Mouse (Mus musculus) stomach, embryonic 14.5 days (tissue): ENCODE data around the gene Cd5. TPM values are rescaled to one million over a fixed set of nuclear protein-coding genes. Genes with fewer than 3 reads are reported as not detected.

ENCODE experiments used
- ATAC-seq: fragments of 200-750 bp; cut with Nextera tagmentation; 2 replicates; pipeline ENCODE4 v1.8.0; 2017; ENCODE audit warnings: low read depth, moderate TSS enrichment; ENCODE audit not compliant: insufficient number of reproducible peaks, insufficient read depth, low FRiP score
- H3K27ac ChIP-seq: fragments of 300-500 bp; sonication (generic); 2 replicates; pipeline ENCODE4 v1.5.1; 2014; ENCODE audit warnings: mild to moderate bottlenecking, low read length, moderate library complexity, mixed read lengths
- H3K27me3 ChIP-seq: fragments of 300-500 bp; sonication (generic); 2 replicates; pipeline ENCODE4 v1.6.1; 2014; ENCODE audit warnings: low read length, control low read depth, mixed read lengths; ENCODE audit not compliant: control insufficient read depth, insufficient read depth
- H3K36me3 ChIP-seq: fragments of 300-500 bp; sonication (generic); 2 replicates; pipeline ENCODE4 v1.6.1; 2014; ENCODE audit warnings: mild to moderate bottlenecking, control low read depth, low read length, moderate library complexity, mixed read lengths; ENCODE audit not compliant: control insufficient read depth, insufficient read depth
- H3K4me1 ChIP-seq: fragments of 300-500 bp; sonication (generic); 2 replicates; pipeline ENCODE4 v1.6.1; 2014; ENCODE audit warnings: low read length, control low read depth, mixed read lengths; ENCODE audit not compliant: control insufficient read depth, insufficient read depth
- H3K4me2 ChIP-seq: fragments of 300-500 bp; sonication (generic); replicated peaks from 2 replicates; pipeline ENCODE4 v1.6.1; 2014; ENCODE audit warnings: low read depth, low read length, control low read depth
- H3K4me3 ChIP-seq: fragments of 300-500 bp; sonication (generic); 2 replicates; pipeline ENCODE4 v1.5.1; 2014; ENCODE audit warnings: low read depth, low read length, control low read depth
- H3K9ac ChIP-seq: fragments of 300-500 bp; sonication (generic); replicated peaks from 2 replicates; pipeline ENCODE4 v1.6.1; 2014; ENCODE audit warnings: low read depth, mild to moderate bottlenecking, control low read depth, low read length, moderate library complexity, mixed read lengths
- H3K9me3 ChIP-seq: fragments of 300-500 bp; sonication (generic); 2 replicates; pipeline ENCODE4 v1.6.1; 2016; ENCODE audit warnings: low read depth, low read length, control low read depth; ENCODE audit not compliant: control insufficient read depth
- WGBS: fragments of 180-500 bp; shearing (Covaris S2); extraction: QIAGEN DNeasy Blood & Tissue Kit; methylation state at CpG from one replicate; pipeline ENCODE4 v1.1.7; 2014; 5-methylcytosine and 5-hydroxymethylcytosine counted together
- polyA plus RNA-seq: library from polyadenylated mRNA; unstranded; fragments of >200 nt; fragmentation: Nextera tagmentation; extraction: Ambion mirVana; gene quantifications from 2 replicates; pipeline ENCODE4 v1.2.1, GENCODE M21; 2014

Cd5 gene
- polyA plus RNA-seq, 1 experiment from 2014 or later = 2.1 TPM

DNA sequence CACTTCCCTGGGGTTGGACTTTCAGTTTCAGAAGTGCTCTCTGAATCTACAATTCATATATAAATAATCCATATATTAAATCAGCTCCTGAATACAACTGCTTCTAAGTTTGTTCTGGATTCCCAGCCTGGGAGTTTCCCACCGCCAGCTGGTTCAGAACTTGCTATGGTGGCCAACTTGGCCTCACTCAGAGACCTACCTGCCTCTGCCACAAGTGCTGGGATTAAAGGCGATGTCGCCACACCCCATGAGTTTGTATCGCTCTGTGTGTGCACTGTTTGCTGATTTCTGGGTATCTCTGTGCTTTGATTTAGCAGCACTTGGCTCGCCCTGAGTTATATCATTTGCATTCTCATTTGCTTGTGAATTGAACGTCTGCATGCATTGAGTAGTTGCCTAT lies 13.3 kb upstream of the Cd5 start:
- no peaks in the 10 kb centered on the region for H3K4me1 ChIP-seq
- H3K4me3 ChIP-seq = no peak overlapping the region
- H3K9me3 ChIP-seq = no peaks in the 10 kb centered on the region
- no peak overlapping the region for H3K27ac ChIP-seq
- H3K36me3 ChIP-seq = no peaks in the 10 kb centered on the region
- H3K4me2 ChIP-seq = no peak overlapping the region
- no peak for ATAC-seq
- WGBS = 90% methylated on average over 6 of the region's 6 CpGs
- no peaks in the 10 kb centered on the region for H3K27me3 ChIP-seq
- H3K9ac ChIP-seq = no peak overlapping the region

DNA sequence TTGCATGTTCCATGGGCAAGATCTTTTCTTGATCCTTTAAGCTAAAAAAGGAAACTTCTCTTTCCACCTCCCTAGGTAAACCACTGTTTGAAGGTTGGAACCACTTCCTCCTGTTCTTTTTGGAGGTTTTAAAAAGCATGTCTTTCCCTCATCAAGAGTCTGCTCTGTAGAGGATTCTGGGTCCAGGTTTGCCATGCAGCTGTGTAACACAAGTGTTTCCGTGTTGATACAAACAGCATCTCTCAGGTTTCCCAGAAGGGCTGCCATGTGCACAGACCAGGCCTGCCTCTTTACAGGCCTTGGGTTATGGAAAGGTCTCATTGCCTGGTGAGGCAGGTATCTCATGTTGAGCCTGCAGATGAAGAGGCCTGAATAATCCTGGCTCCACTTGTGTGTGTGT lies 12.8 kb upstream of the Cd5 start:
- H3K9me3 ChIP-seq = no peaks in the 10 kb centered on the region
- H3K4me3 ChIP-seq = no peak overlapping the region
- H3K9ac ChIP-seq = no peak overlapping the region
- H3K27ac ChIP-seq = no peak overlapping the region
- no peaks in the 10 kb centered on the region for H3K36me3 ChIP-seq
- H3K4me2 ChIP-seq = no peak overlapping the region
- no peaks in the 10 kb centered on the region for H3K4me1 ChIP-seq
- 67% methylated on average over 1 of the region's 1 CpGs for WGBS
- no peak for ATAC-seq
- H3K27me3 ChIP-seq = no peaks in the 10 kb centered on the region

DNA sequence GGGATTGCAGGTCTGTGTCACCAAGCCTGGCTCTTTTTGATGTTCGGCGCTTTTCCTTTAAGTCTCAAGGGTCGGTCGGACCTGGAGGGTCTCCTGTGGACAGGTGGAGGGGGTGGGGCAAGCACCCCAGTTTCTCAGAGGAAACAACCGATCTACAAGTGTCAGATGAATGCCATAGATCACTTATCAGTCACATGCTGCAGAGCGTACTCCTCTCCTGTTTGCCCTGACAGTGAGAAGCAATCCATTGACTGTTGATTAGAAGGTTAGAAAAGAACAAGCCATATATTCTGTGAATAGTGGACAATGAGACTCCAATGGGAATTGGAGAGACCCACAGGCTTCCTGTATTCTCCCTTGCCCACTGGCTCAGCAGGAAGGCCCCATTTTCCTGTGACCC lies 11.4 kb upstream of the Cd5 start:
- no peaks in the 10 kb centered on the region for H3K4me1 ChIP-seq
- H3K4me3 ChIP-seq = no peak overlapping the region
- H3K9ac ChIP-seq = no peak overlapping the region
- no peak for ATAC-seq
- H3K27me3 ChIP-seq = no peaks in the 10 kb centered on the region
- H3K9me3 ChIP-seq = no peaks in the 10 kb centered on the region
- no peak overlapping the region for H3K27ac ChIP-seq
- H3K4me2 ChIP-seq = no peak overlapping the region
- H3K36me3 ChIP-seq = no peaks in the 10 kb centered on the region
- 76% methylated on average over 6 of the region's 6 CpGs for WGBS

DNA sequence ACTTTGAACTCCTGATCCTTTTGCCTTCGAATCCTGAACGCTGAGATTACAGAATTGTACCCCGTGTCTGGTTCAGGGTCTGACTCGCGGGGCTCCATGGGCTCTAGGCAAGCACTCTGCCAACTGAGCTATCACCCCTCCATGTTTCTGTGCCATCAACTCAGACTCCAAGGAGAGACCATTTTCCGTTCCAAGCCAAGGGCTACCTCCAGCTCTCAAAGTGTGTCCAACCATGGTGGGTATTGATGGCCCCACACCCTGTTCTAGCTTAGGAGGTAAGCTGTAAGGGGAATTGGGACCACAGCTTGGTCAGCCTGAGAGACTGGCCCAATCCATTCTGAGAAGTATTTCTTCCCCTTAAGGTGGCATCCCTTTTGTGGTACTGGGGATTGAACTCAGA lies 10.5 kb upstream of the Cd5 start:
- Histone ChIP-seq H3K27ac (no peak overlapping the region), H3K4me1 (no peaks in the 10 kb centered on the region), H3K4me3 (no peak overlapping the region), H3K9ac (no peak overlapping the region), H3K9me3 (no peaks in the 10 kb centered on the region), H3K4me2 (no peak overlapping the region), H3K27me3 (no peaks in the 10 kb centered on the region), H3K36me3 (no peaks in the 10 kb centered on the region)
- 88% methylated on average over 6 of the region's 6 CpGs for WGBS
- ATAC-seq = no peak

DNA sequence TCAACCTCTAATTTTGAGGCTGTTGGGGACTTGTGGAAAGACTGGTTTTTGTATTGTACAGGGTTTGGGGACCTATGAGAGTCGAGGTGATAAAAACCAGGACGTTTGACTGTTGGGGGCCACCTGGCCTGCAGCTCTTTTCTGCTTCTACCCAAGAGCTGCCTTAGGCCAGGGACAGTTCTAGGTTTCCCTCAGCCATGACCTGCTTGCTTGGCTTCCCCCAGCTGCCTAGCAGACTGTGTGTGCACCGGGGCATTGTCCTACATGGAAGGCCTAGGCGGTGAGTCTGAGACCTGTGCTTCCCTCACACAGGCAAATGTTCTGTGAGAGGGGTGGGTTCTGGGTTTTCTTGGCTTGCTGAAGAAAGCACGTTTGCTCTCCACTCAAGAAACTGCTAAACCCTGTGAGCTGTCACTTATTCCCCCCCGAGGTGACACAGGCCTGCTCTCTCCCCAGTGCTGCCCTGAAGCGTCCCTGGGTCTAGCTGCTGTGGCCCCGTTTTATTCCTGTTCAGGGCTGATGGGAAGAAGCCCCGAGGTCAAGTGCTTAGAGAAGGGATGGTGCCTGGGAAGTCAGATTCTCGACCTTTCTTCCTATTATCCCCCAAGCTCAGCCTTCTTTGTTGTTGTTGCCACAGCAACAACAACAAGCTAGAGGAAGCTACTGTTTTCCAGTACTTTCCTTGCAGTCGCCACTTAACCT lies 9.8 kb upstream of the Cd5 start:
- H3K4me3 ChIP-seq = no peak overlapping the region
- no peaks in the 10 kb centered on the region for H3K27me3 ChIP-seq
- no peaks in the 10 kb centered on the region for H3K4me1 ChIP-seq
- no peak overlapping the region for H3K9ac ChIP-seq
- no peak overlapping the region for H3K27ac ChIP-seq
- ATAC-seq = no peak
- H3K9me3 ChIP-seq = no peaks in the 10 kb centered on the region
- no peaks in the 10 kb centered on the region for H3K36me3 ChIP-seq
- 65% methylated on average over 11 of the region's 11 CpGs for WGBS
- H3K4me2 ChIP-seq = no peak overlapping the region

DNA sequence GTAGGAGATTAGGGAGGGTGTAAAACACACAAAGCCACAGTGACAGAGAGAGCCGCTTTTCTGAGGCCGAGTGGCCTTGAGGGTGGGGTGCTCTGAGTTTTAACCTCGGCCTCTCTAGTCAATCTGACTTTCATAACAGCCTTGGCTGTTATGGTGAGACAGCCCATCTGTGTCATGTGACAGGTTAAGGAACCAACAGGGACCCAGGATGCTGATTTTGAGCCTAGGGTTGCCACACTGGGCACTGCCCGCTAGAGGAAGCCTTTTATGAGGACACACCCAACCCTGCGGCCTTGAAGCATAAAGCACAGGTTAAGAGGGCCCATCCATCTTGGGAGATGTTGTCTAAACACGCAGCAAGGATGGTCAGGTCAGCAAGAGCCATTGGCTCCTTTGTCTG lies 8.9 kb upstream of the Cd5 start:
- ATAC-seq = no peak
- no peak overlapping the region for H3K4me2 ChIP-seq
- no peaks in the 10 kb centered on the region for H3K36me3 ChIP-seq
- H3K27me3 ChIP-seq = no peaks in the 10 kb centered on the region
- no peaks in the 10 kb centered on the region for H3K9me3 ChIP-seq
- H3K4me1 ChIP-seq = no peaks in the 10 kb centered on the region
- H3K27ac ChIP-seq = no peak overlapping the region
- no peak overlapping the region for H3K4me3 ChIP-seq
- H3K9ac ChIP-seq = no peak overlapping the region
- 56% methylated on average over 6 of the region's 6 CpGs for WGBS

DNA sequence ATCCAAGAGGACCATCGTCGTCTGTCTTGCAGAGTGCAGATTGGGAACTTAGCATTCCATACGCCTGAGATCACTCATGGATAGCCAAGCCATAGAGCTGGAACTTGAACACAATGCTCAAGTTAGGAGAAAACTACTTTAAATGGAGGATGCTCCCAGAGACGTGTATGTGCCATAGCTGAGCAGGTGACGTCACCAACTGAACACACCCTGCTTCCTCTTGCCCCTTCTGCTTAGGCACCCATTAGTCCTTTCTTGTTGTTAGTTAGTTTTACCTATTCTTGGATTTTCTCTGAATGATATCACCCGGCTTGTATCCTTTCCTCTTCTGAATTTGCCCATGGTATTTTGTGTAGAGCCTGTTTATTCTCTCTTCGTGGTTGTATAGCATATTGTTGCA lies 8.4 kb upstream of the Cd5 start:
- Histone ChIP-seq H3K4me3 (no peak overlapping the region), H3K27me3 (no peaks in the 10 kb centered on the region), H3K27ac (no peak overlapping the region), H3K4me2 (no peak overlapping the region), H3K4me1 (no peaks in the 10 kb centered on the region), H3K9ac (no peak overlapping the region), H3K9me3 (no peaks in the 10 kb centered on the region), H3K36me3 (no peaks in the 10 kb centered on the region)
- ATAC-seq = no peak
- 66% methylated on average over 7 of the region's 7 CpGs for WGBS

DNA sequence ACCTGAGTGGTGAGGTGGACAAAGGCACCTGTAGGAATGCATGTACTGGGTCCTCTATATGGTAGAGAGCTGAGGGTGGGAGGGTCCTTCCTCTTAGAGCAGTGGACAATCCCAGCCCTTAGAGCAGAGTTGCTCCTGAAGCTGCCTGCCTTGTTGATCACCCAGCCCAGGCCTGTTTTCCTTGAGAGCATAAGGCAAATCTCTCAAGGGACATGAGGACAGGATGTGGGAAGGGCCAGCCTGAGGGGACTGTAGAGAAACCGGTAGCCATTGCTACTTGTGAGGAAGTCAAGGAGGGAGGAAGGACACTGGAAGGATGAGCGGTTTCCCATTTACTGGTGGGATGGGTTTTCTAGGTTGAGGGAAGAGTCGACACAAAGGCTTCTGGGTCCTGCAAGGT lies 3.8 kb upstream of the Cd5 start:
- no peak overlapping the region for H3K9ac ChIP-seq
- no peaks in the 10 kb centered on the region for H3K27me3 ChIP-seq
- no peak overlapping the region for H3K27ac ChIP-seq
- WGBS = 73% methylated on average over 3 of the region's 3 CpGs
- no peaks in the 10 kb centered on the region for H3K36me3 ChIP-seq
- H3K4me2 ChIP-seq = no peak overlapping the region
- no peak overlapping the region for H3K4me3 ChIP-seq
- no peaks in the 10 kb centered on the region for H3K4me1 ChIP-seq
- no peaks in the 10 kb centered on the region for H3K9me3 ChIP-seq
- ATAC-seq = no peak

DNA sequence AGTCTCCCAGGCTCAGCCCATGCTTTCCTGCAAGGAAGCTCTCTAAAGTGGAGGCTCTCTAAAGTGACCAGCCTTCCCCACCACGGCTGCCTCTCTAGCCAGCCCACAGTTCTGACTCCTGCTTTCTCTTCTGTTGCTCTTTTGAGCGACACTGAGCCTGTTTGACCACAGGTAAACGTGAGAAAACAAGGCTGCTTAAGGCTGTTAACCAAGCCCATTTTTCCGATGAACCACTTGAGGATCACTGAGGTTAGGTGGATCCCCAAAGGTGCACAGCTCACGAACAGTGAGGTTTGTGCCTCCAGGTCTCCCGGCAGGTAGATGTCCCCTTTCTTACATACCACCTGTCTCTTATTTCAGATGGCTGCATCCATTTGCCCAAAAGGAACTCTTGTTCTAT lies 3.3 kb upstream of the Cd5 start:
- no peak for ATAC-seq
- no peaks in the 10 kb centered on the region for H3K27me3 ChIP-seq
- no peaks in the 10 kb centered on the region for H3K36me3 ChIP-seq
- H3K4me1 ChIP-seq = no peaks in the 10 kb centered on the region
- H3K4me3 ChIP-seq = no peak overlapping the region
- H3K27ac ChIP-seq = no peak overlapping the region
- no peak overlapping the region for H3K9ac ChIP-seq
- no peaks in the 10 kb centered on the region for H3K9me3 ChIP-seq
- H3K4me2 ChIP-seq = no peak overlapping the region
- WGBS = 78% methylated on average over 6 of the region's 6 CpGs
